Mouse (Mus musculus): ENCODE data around the gene Adprm.
A peak's percentile ranks its signal among the peaks of the same experiment; 100 is the strongest.

The Adprm gene

GRCm38 (mm10) chr11:67076781-67077180, 24.4 kb upstream of the Adprm start:
- DNase-seq (ENCODE audit: low read depth, low spot score) = no peak

DNA sequence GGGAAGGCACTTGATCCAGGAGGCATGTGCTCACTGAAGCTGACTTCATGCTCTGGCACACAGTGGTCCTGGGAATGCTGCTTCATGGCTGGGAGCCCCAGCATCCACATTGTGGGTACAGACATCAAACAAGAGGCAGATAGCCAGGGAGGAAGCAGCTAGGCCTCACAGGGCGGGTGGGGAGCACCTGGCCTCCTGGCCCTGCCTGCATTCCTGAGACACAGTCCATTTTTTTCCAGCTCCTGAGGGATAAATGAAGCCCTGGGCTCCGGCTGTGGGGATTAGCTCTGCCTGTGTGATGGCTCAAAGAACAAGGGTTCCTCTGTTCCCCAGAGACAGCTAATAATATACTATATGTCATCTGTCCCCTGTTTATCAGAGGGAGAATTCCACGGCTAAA, 22.6 kb upstream of the Adprm start:
- no peak for DNase-seq (ENCODE audit: low read depth, low spot score)

DNA sequence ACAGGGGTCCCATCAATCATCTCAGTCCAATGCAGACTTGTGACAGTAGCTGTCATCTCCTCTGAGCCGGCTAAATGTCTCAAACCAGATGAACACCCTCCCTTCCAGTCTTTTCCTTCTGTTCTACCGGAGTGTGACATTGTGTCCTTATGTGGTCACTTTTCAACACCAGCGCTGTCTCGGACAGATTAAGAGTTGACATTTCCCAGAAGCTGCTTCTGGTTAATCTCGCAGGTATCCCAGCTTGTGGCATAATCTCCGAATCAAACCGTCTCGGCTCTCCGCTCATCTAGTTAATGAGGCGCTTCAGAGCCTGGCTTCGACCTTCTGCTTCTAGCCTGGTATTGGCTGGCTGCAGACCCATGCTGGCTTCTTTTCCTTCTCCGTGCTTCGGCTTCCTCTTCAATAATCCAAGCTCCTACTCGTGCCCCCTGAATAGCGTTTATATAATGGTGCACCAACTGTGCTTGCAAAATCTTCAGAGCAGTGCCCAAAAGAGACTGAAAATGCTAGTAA, 20.3 kb upstream of the Adprm start:
- DNase-seq (ENCODE audit: low read depth, low spot score) = no peak

- no peak for DNase-seq (ENCODE audit: low read depth, low spot score)
Measured at GRCm38 (mm10) chr11:67067741-67068140, 15.3 kb upstream of the Adprm start.

DNA sequence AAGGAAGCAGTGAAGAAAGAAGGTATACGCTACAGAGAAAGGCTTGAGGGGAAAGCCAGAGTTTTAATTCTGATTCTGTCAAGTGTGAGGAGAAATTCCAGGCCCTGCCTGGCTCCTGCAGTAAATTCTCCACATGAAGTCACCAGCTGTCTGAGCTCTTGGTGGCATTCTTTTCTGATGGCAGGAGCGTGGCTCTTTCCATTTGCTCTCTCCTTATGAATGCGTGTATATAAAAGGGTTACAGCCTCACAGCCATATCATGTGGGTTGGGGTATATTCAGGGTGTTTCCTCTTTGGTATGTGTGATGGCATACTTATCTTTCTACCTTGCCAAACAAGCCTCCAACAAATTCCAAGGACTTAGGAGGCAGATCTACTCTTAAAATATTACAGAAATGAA, 10.3 kb upstream of the Adprm start:
- DNase-seq (ENCODE audit: low read depth, low spot score) = no peak

GRCm38 (mm10) chr11:67061311-67061710, 8.9 kb upstream of the Adprm start:
- no peak for DNase-seq (ENCODE audit: low read depth, low spot score)

DNA sequence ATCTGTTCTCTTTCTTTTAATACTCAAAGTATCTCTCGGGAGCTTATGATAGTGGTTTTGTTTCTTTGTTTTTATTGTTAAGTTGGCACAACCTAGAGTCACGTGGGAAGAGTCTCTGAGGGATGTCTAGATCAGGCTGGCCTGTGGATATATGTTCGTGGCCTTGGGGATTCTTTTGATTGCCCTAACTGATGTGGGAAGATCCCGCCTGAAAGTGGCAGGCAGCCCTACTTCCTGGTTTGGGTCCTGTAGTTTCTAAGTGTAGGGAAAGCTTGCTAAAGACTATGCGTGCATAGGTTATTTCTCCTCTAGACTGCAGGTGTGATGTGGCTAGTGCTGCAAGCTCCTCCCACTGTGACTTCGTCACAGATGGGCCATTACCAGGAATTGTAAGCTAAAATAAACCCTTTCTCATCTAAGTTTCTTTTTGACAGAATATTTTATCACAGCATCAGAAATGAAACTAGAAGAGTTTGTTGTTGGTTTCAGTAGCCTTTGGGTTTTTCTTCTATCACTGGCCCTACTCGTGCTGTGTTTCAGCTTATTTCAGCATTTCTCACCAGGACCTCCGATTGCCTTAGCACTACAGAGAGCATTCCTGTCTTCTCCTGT, 2.5 kb upstream of the Adprm start:
- no peak for DNase-seq (ENCODE audit: low read depth, low spot score)

- no peak for DNase-seq (ENCODE audit: low read depth, low spot score)
Measured at GRCm38 (mm10) chr11:67051676-67052320, 596 bp downstream of the Adprm start.

DNA sequence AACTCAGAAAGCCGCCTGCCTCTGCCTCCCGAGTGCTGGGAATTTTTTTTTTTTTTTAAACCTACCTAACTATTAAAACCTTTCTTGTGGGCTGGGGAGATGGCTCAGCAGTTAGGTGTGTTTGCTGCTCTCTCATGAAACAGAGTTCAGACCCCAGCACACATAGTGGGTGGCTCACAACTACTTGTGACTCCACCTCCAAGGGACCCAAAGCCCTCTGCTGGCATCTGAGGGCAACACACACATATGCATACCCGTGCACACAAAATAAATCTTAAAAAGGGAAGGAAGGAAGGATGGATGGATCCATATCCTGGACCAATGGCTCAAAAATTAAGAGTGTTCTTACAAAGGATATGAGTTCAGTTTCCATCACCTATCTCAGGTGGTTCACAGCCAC, 3.1 kb downstream of the Adprm start:
- DNase-seq (ENCODE audit: low read depth, low spot score) = no peak

DNA sequence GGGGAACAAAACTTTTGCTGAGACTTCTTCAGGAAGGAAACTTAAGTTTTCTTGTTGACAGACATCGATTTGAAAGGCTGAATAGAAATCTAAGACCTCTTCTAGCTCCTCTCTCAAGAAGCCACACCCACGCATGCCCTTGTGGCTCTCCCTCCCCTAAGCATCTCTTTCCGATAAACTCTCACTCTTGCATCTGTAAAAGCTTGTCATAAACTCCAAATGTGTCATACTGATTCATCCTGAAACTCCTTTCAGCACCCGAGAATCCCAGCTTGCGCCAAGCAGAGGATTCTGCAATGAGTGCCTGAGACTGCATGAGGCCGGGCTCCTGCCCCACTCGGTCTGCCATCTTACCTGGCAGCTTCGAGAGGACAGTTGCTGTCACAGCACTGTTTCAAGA, 3.9 kb downstream of the Adprm start:
- no peak for DNase-seq (ENCODE audit: low read depth, low spot score)

DNA sequence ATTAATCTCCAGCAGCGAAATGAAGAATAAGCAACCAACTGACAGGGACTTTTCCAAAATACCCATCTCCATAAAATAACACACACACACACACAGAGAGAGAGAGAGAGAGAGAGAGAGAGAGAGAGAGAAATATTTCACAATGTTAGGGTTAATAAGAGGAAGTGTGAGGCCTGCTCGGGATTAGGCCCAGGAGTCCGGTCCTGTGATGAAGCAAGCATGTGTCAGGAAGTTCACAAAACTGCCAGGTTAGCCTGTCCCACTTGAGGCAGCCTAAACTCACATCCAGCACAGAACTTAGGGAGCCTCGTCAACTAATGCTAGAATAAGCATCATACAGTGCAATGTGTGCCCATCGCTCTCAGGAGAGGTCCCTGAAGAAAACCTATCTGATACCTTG, 5.2 kb downstream of the Adprm start:
- DNase-seq (ENCODE audit: low read depth, low spot score) = no peak

DNA sequence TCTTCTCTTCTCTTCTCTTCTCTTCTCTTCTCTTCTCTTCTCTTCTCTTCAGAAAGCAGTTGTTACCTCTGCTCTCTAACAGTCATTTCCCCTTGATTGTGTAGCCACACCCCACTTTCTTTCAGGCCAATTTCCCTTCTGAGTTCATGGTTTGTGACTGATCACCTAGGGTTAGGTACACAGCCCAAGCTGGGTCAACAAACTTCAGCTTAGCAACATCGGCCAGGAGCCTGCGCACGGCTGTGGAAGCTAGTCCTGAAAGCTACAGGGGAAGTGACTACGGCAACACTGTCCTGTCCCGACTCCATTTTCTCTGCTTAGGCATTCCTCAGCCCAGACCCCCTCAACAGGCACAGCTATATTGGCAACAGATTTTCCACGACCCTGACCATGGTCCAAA, 7.4 kb downstream of the Adprm start:
- DNase-seq (ENCODE audit: low read depth, low spot score) = no peak

DNA sequence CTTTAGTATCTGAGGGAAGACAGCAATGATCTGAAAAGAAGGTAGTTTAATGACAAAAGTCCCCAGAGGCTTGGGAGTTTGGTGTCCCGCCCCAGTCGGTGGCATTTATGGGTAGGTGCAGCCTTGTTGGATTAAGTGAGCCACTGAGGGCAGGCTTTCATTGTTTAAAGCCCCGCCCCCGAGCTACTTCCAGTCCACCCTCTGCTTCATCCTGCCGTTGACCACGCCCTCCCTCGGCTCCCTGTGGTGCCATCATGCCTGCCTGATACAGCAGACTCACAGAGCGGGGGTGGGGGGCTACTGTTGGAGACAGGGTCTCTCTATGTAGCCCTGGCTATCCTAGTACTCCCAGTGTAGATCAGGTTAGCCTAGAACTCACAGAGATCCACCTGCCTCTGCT, 9.4 kb downstream of the Adprm start:
- DNase-seq (ENCODE audit: low read depth, low spot score) = no peak

- no peak for DNase-seq (ENCODE audit: low read depth, low spot score)
Measured at GRCm38 (mm10) chr11:67040483-67040882, 11.9 kb downstream of the Adprm start.

DNA sequence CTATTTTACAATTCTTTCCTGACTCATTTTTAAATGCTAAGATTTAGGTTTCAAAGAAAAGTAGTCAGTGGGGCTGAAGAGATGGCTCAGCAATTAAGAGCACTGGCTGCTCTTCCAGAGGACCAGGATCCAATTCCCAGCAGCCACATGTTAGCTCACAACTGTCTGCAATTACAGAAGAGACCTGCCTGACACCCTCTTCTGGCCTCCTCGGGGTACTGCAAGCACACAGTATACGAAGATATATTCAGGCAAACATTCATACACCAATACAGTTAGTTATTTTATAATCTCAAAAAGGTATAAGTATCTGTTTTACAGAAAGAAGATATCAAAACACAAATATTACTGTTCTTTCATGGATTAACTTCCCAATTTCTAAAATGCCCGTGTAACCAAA, 12.6 kb downstream of the Adprm start:
- no peak for DNase-seq (ENCODE audit: low read depth, low spot score)

DNA sequence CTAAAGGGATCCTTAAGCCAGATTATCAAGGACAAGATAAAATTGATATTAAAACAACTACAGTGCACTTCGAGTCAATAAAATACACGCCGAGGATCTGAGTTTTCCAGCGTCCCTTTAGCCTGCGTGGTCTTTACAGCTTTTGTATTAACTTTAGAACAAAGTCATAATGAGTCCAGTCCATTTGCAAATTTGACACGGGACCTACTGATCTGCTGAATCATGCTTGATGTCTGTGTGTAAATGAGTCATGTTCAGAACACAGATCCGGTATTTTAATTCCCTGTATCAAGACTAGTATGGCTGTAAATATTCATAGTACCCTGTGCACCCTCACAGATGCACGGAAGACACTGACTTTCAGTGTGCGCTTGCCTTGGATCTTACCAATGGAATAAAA, 15.5 kb downstream of the Adprm start:
- no peak for DNase-seq (ENCODE audit: low read depth, low spot score)

DNA sequence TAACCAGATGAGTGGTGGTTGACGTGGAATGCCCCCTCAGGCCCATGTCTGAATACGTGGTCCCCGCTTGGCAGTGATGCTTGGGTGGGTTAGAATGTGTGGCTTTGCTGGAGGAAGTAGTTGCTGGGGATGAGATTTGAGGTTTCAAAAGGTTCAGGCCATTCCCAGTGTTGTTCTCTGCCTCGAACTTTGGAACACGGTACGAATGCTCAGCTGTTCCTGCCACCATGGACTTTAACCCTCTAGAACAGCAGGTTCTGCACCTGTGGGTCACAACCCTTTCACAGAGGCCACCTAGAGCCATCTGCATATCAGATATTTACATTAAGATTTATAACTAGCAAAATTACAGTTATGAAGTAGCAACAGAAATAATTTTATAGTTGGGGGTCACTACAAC, 16.2 kb downstream of the Adprm start:
- DNase-seq (ENCODE audit: low read depth, low spot score) = no peak

- no peak for DNase-seq (ENCODE audit: low read depth, low spot score)
Measured at GRCm38 (mm10) chr11:67034775-67035485, 17.5 kb downstream of the Adprm start.

DNA sequence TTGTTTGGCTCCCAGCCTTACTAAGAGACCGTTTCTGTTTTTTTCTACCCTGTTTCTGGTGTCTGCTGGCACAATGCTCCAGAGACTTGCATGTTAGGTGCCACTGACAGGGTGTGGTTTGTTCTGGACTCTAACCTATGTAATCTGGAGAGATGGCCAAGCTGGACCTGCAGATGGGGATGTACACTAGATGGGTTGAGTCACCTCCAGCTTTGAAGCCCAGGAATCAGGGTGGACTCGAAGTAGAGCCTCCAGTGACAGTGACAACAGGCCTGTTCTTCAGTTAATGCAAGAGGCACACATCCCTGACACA, 20.8 kb downstream of the Adprm start:
- no peak for DNase-seq (ENCODE audit: low read depth, low spot score)

GRCm38 (mm10) chr11:67030904-67031602, 21.3 kb downstream of the Adprm start:
- no peak for DNase-seq (ENCODE audit: low read depth, low spot score)

- peak; percentile 75 for DNase-seq (ENCODE audit: low read depth, low spot score)
Measured at GRCm38 (mm10) chr11:67024867-67025477, 27.4 kb downstream of the Adprm start, which contains the start of gene Tmem220. TSS of gene Tmem220 (plus strand) at chr11:67025154.

DNA sequence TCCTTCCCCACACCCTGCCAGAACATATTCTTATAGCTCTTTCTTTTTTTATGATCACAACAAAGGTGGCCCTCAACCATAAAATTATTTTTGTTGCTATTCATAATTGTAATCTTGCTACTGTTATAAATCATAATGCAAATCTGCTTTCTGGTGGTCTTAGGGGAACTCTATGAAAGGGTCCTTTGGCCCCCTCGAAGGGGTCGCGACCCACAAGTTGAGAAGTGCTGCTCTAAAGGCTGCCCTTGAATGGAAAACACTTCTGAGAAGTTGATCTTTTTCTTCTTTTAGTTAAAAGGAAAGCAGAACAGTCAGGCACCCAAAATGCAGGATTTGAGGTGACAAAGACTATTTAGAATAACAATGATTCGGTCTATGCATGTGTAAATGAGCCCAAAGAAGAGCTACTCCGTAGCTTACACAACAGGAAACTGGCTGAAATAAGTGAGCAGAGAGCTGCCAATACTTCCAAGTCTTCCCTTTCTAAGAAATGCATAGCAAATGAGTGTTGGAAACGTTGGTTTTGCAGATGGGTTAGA, 28.5 kb downstream of the Adprm start:
- DNase-seq (ENCODE audit: low read depth, low spot score) = no peak

Data from brain, embryonic 18.5 days (tissue).